Mouse (Mus musculus) stomach, postnatal 0 days (tissue): ENCODE measurements around the gene Olfr576. TPM values are rescaled to one million over a fixed set of nuclear protein-coding genes. Genes with fewer than 3 reads are reported as not detected.

Source experiments
- ATAC-seq: fragments of 200-750 bp; cut with Nextera tagmentation; 2 replicates; pipeline ENCODE4 v1.8.0; 2017; ENCODE audit not compliant: low FRiP score, low TSS enrichment
- DNase-seq: peaks from one replicate; pipeline ENCODE4 v3.0.0-alpha.2; 2016; ENCODE audit warnings: low spot score
- H3K27ac ChIP-seq: fragments of 300-500 bp; sonication (generic); replicated peaks from 2 replicates; pipeline ENCODE4 v1.5.1; 2014; ENCODE audit warnings: mild to moderate bottlenecking, control low read depth
- H3K27me3 ChIP-seq: fragments of 300-500 bp; sonication (generic); 2 replicates; pipeline ENCODE4 v1.6.1; 2014; ENCODE audit warnings: low read length; ENCODE audit not compliant: control insufficient read depth, insufficient read depth
- H3K36me3 ChIP-seq: fragments of 300-500 bp; sonication (generic); 2 replicates; pipeline ENCODE4 v1.6.1; 2014; ENCODE audit warnings: low read length, mixed read lengths; ENCODE audit not compliant: control insufficient read depth, insufficient read depth
- H3K4me1 ChIP-seq: fragments of 300-500 bp; sonication (generic); replicated peaks from 2 replicates; pipeline ENCODE4 v1.6.1; 2014; ENCODE audit warnings: antibody characterized with exemption; ENCODE audit not compliant: control insufficient read depth, insufficient read depth
- H3K4me2 ChIP-seq: fragments of 300-500 bp; sonication (generic); replicated peaks from 2 replicates; pipeline ENCODE4 v1.6.1; 2014; ENCODE audit warnings: low read depth, mild to moderate bottlenecking, control low read depth, moderate library complexity
- H3K4me3 ChIP-seq: fragments of 300-500 bp; sonication (generic); 2 replicates; pipeline ENCODE4 v1.5.1; 2014; ENCODE audit warnings: low read depth, low read length, control low read depth
- H3K9ac ChIP-seq: fragments of 300-500 bp; sonication (generic); 2 replicates; pipeline ENCODE4 v1.6.1; 2014; ENCODE audit warnings: mild to moderate bottlenecking, low read length, control low read depth, mixed read lengths
- H3K9me3 ChIP-seq: fragments of 300-500 bp; sonication (generic); 2 replicates; pipeline ENCODE4 v1.6.1; 2016; ENCODE audit warnings: low read length; ENCODE audit not compliant: control insufficient read depth
- CTCF ChIP-seq: IDR thresholded peaks from 2 replicates; pipeline ENCODE4 v1.5.1; 2016; ENCODE audit warnings: antibody characterized with exemption, low read depth, mild to moderate bottlenecking, moderate library complexity
- EP300 ChIP-seq: optimal IDR thresholded peaks from 2 replicates; pipeline ENCODE3; 2016; ENCODE audit warnings: antibody characterized with exemption
- WGBS: fragments of 180-500 bp; shearing (Covaris S2); extraction: QIAGEN DNeasy Blood & Tissue Kit; methylation state at CpG from one replicate; pipeline ENCODE4 v1.1.7; 2014; 5-methylcytosine and 5-hydroxymethylcytosine counted together
- polyA plus RNA-seq: library from polyadenylated mRNA; unstranded; fragments of >200 nt; fragmentation: Nextera tagmentation; extraction: Ambion mirVana; gene quantifications from 2 replicates; pipeline ENCODE4 v1.2.1, GENCODE M21; 2015

Olfr576 gene
- polyA plus RNA-seq, 1 experiment from 2014 or later: not detected

- TF ChIP-seq EP300 (no peak), CTCF (no peak)
- no peak for ATAC-seq
- Histone ChIP-seq H3K4me3 (no peak within 1 kb of the TSS), H3K27ac (no peak within 1 kb of the TSS), H3K9ac (no peak within 1 kb of the TSS), H3K27me3 (no peaks in the 10 kb centered on the region), H3K4me2 (no peak within 1 kb of the TSS), H3K36me3 (no peaks in the 10 kb centered on the region), H3K4me1 (no peaks in the 10 kb centered on the region), H3K9me3 (no peaks in the 10 kb centered on the region)
- 28% methylated on average over 1 of the region's 1 CpGs for WGBS
- no peak for DNase-seq
These were observed 3.9 kb upstream of the Olfr576 start, which contains the start of gene Olfr575 for GRCm38 (mm10) chr7:102958593-102958992. Gene Olfr575 (minus strand): TSS chr7:102958775.

- ATAC-seq (no peak), DNase-seq (no peak)
- 45% methylated on average over 1 of the region's 1 CpGs for WGBS
- H3K27ac ChIP-seq: no peak overlapping the region
- H3K9ac ChIP-seq: no peak overlapping the region
- no peak for TF ChIP-seq CTCF
- no peak for TF ChIP-seq EP300
- no peak overlapping the region for H3K4me2 ChIP-seq
- no peaks in the 10 kb centered on the region for H3K4me1 ChIP-seq
- H3K9me3 ChIP-seq: no peaks in the 10 kb centered on the region
- no peaks in the 10 kb centered on the region for H3K27me3 ChIP-seq
- H3K36me3 ChIP-seq: no peaks in the 10 kb centered on the region
- H3K4me3 ChIP-seq: no peak overlapping the region
These were observed 11.9 kb downstream of the Olfr576 start for GRCm38 (mm10) chr7:102974399-102974798.

GRCm38 (mm10) chr7:102975843-102976242 is 13.4 kb downstream of the Olfr576 start, which contains the start of gene Olfr577:
Gene Olfr577 (minus strand): TSS chr7:102975943.
- TF ChIP-seq CTCF: no peak
- TF ChIP-seq EP300: no peak
- Histone ChIP-seq H3K9me3 (no peaks in the 10 kb centered on the region), H3K4me2 (no peak within 1 kb of the TSS), H3K27me3 (no peaks in the 10 kb centered on the region), H3K9ac (no peak within 1 kb of the TSS), H3K4me3 (no peak within 1 kb of the TSS), H3K27ac (no peak within 1 kb of the TSS), H3K36me3 (no peaks in the 10 kb centered on the region), H3K4me1 (no peaks in the 10 kb centered on the region)
- WGBS: 77% methylated on average over 2 of the region's 2 CpGs
- ATAC-seq: no peak
- no peak for DNase-seq

GRCm38 (mm10) chr7:102989224-102989623 is 26.8 kb downstream of the Olfr576 start, which contains the start of gene Olfr578:
Gene Olfr578 (minus strand): TSS chr7:102989324.
- WGBS: 65% methylated on average over 3 of the region's 3 CpGs
- H3K4me1 ChIP-seq: no peaks in the 10 kb centered on the region
- no peak within 1 kb of the TSS for H3K4me2 ChIP-seq
- H3K9me3 ChIP-seq: no peaks in the 10 kb centered on the region
- H3K27me3 ChIP-seq: no peaks in the 10 kb centered on the region
- H3K27ac ChIP-seq: no peak within 1 kb of the TSS
- H3K4me3 ChIP-seq: no peak within 1 kb of the TSS
- DNase-seq (no peak), ATAC-seq (no peak)
- H3K9ac ChIP-seq: no peak within 1 kb of the TSS
- TF ChIP-seq EP300: no peak
- TF ChIP-seq CTCF: no peak
- H3K36me3 ChIP-seq: no peaks in the 10 kb centered on the region

Other genes with a start within 250 kb of the Olfr576 start
- not detected in 2 replicates for gene Olfr33, start 243.6 kb upstream of the Olfr576 start, polyA plus RNA-seq
- not detected in 2 replicates for gene Olfr559, start 235.2 kb upstream of the Olfr576 start, polyA plus RNA-seq
- not detected in 2 replicates for gene Olfr560, start 203.3 kb upstream of the Olfr576 start, polyA plus RNA-seq
- gene Olfr78, start 203.2 kb upstream of the Olfr576 start, polyA plus RNA-seq: 0.32 and 0.35 TPM in 2 replicates
- gene Olfr561, start 191.4 kb upstream of the Olfr576 start, polyA plus RNA-seq: not detected in 2 replicates
- not detected in 2 replicates for gene Olfr564, start 159.2 kb upstream of the Olfr576 start, polyA plus RNA-seq
- not detected in 2 replicates for gene Olfr566, start 103.9 kb upstream of the Olfr576 start, polyA plus RNA-seq
- not detected in 2 replicates for gene Olfr568, start 85.5 kb upstream of the Olfr576 start, polyA plus RNA-seq
- not detected in 2 replicates for gene Olfr569, start 71.8 kb upstream of the Olfr576 start, polyA plus RNA-seq
- gene Olfr570, start 68.1 kb upstream of the Olfr576 start, polyA plus RNA-seq: not detected in 2 replicates
- gene Olfr571, start 45.1 kb upstream of the Olfr576 start, polyA plus RNA-seq: not detected in 2 replicates
- not detected in 2 replicates for gene Olfr572, start 38.3 kb upstream of the Olfr576 start, polyA plus RNA-seq
- not detected in 2 replicates for gene Olfr573-ps1, start 20.1 kb upstream of the Olfr576 start, polyA plus RNA-seq
- gene Olfr574, start 14.2 kb upstream of the Olfr576 start, polyA plus RNA-seq: not detected in 2 replicates
- gene Olfr575, start 3.9 kb upstream of the Olfr576 start, polyA plus RNA-seq: not detected in 2 replicates
- not detected in 2 replicates for gene Olfr577, start 13.3 kb downstream of the Olfr576 start, polyA plus RNA-seq
- gene Olfr578, start 26.7 kb downstream of the Olfr576 start, polyA plus RNA-seq: not detected in 2 replicates
- gene Olfr582, start 75.4 kb downstream of the Olfr576 start, polyA plus RNA-seq: not detected in 2 replicates
- not detected in 2 replicates for gene Olfr583, start 88.6 kb downstream of the Olfr576 start, polyA plus RNA-seq
- gene Olfr584, start 119.2 kb downstream of the Olfr576 start, polyA plus RNA-seq: not detected in 2 replicates
- not detected in 2 replicates for gene Olfr585, start 135.1 kb downstream of the Olfr576 start, polyA plus RNA-seq
- gene Olfr586, start 163.0 kb downstream of the Olfr576 start, polyA plus RNA-seq: 0.04 TPM in 1 of 2 replicates, not detected in the other
- not detected in 2 replicates for gene Olfr588-ps1, start 178.2 kb downstream of the Olfr576 start, polyA plus RNA-seq
- gene Olfr589, start 193.7 kb downstream of the Olfr576 start, polyA plus RNA-seq: not detected in 2 replicates
- not detected in 2 replicates for gene Olfr591, start 215.7 kb downstream of the Olfr576 start, polyA plus RNA-seq
- gene Olfr592, start 222.1 kb downstream of the Olfr576 start, polyA plus RNA-seq: 0.04 TPM in 1 of 2 replicates, not detected in the other
- gene Olfr593, start 249.2 kb downstream of the Olfr576 start, polyA plus RNA-seq: not detected in 2 replicates